Mouse (Mus musculus) effector memory CD4-positive, alpha-beta T cell, adult 7 months (primary cell): ENCODE results near the gene Tle4. TPM values are rescaled to one million over a fixed set of nuclear protein-coding genes. Genes with fewer than 3 reads are reported as not detected.

Experiments
- polyA plus RNA-seq: library from polyadenylated mRNA; unstranded; fragments of 100-300 nt; shearing (Covaris generic); gene quantifications from one replicate; pipeline ENCODE4 v1.2.1, GENCODE M21; 2017

Tle4 gene
- 74.3 TPM for polyA plus RNA-seq

DNA sequence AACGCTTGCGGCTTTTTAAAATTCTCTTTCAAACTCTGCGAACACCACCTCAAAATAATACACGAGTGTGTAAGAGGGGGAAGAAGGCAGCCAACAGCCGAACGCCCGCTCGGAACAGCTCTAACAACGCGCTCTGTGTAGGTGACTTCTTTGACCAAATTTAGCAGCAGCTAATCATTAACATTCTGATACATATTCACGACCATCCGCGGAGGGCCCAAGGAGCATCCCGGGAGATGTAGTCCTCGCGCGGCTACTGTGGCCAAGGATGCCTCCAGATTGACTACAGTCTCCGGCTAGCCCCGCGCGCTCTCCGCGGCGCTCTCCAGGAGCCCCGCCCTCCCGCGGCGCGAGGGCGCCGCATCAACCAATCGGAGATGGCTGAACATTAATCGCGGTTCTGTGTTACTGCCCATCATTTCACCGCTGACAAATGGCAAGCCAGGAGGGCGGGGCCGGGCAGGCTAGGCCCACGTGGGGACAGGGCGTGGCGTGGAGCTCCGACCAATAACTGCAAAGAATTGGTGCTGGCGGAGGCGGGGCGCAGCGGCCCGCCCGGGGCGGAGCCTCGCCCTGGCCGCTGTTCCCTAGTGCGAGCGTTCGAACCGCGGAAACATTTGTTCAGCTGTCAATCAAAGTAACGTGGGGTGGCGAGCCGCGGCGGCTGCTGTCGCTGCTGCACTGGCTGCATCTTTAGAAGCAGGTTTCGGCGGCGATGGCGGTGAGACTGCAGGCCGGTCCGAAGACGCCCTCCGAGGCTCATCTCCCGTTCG, at the start of gene Tle4:
Tle4 (minus strand) TSS at position 135 of the 773 bp plus-strand sequence.

